In the genomic region with DNA sequence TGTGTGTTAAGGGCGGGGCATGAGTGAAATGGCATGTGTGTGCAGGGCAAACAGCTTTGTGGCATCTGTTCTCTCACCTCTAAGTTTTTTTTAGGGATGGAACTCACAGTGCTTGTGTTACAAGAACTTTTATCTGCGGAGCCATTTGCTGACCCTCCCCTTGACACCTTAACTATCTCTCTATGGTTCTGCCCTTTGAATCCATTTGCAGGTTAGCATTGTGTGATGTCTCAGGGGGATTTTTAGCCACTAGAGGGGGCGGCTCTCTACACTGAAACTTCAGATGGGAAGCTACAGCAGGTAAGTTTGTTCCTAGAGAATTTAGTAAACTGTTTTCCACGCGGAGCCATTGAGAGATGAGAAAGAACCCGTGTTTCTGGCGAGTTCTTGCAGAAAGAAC, we compare ENCODE assay signal across 11 mouse cellular contexts. TPM values are rescaled to one million over a fixed set of nuclear protein-coding genes. Genes with fewer than 3 reads are reported as not detected.
DNase-seq lines count a peak whose midpoint lies in the region; ATAC-seq lines count a peak whose summit lies in the region.
"Had no signal": no experiment of that assay in that cellular context is flagged by ENCODE, and none has a peak within 500 bp of the region (broad histone marks: within the 10 kb centered on the region; RNA-seq: fewer than 3 reads in every experiment).

No protein-coding gene starts in this region.

- 37% methylated on average over 7 of the region's 7 CpGs for WGBS in hindbrain, embryonic 12.5 days

- H3K9me3 ChIP-seq in hindbrain, embryonic 12.5 days (replicated peaks): no peaks in the 10 kb centered on the region
- H3K9me3 ChIP-seq: embryonic facial prominence, embryonic 13.5 days; midbrain, embryonic 12.5 days had no signal

- peaks cover 16% of the 10 kb centered on the region for H3K27me3 ChIP-seq in hindbrain, embryonic 12.5 days

- H3K36me3 ChIP-seq in hindbrain, embryonic 12.5 days: no peaks in the 10 kb centered on the region
- H3K36me3 ChIP-seq: embryonic facial prominence, embryonic 13.5 days; midbrain, embryonic 12.5 days had no signal

- no peak overlapping the region for H3K4me2 ChIP-seq in hindbrain, embryonic 12.5 days (replicated peaks)
- H3K4me2 ChIP-seq: embryonic facial prominence, embryonic 13.5 days; midbrain, embryonic 12.5 days had no signal

- H3K27ac ChIP-seq in hindbrain, embryonic 12.5 days: no peak overlapping the region
- H3K27ac ChIP-seq: embryonic facial prominence, embryonic 13.5 days; midbrain, embryonic 12.5 days had no signal

- no peak overlapping the region for H3K4me3 ChIP-seq in hindbrain, embryonic 12.5 days
- H3K4me3 ChIP-seq: embryonic facial prominence, embryonic 13.5 days; midbrain, embryonic 12.5 days had no signal

- no peak for ATAC-seq in cerebellum, adult (ENCODE audit: insufficient number of reproducible peaks, low FRiP score, low TSS enrichment)
- ATAC-seq in hindbrain, embryonic 12.5 days (ENCODE audit: low FRiP score): no peak

- intact Hi-C loops in left cerebral cortex, postnatal 36 days (cut with DNase I): loop anchor here (5.0 kb wide), 1 partner anchor 206 kb away; no protein-coding TSS in a partner anchor

- no peak overlapping the region for H3K9ac ChIP-seq in hindbrain, embryonic 12.5 days
- H3K9ac ChIP-seq: embryonic facial prominence, embryonic 13.5 days; midbrain, embryonic 12.5 days had no signal

- DNase-seq in cerebellum, adult 8-10 months: peak; percentile 2
- peak; percentile 12 for DNase-seq in left cerebral cortex, adult 11 months (ENCODE audit: low spot score)
- DNase-seq in left cerebral cortex, postnatal 36 days (ENCODE audit: low spot score in 2 of 2): no peak
- DNase-seq in kidney, postnatal 10 days: peak; percentile 58
- DNase-seq in right cerebral cortex, postnatal 14 days: peak; percentile 37
- DNase-seq in adipocyte (ENCODE audit: low spot score): no peak

- H3K4me1 ChIP-seq in hindbrain, embryonic 12.5 days: peaks cover 6% of the 10 kb centered on the region
- H3K4me1 ChIP-seq: embryonic facial prominence, embryonic 13.5 days had no signal

RNA-seq across cellular contexts. Expression of a gene that starts 32.1 kb away (rescaled TPM):
- total RNA-seq in left cerebral cortex, postnatal 36 days (2021): not detected
- 0.48 and 0.75 TPM in 2 replicates for polyA plus RNA-seq in hindbrain, embryonic 12.5 days (2016; fragmentation: Nextera tagmentation; extraction: Ambion mirVana)
- total RNA-seq: layer of hippocampus, adult 18-20 months had no signal
- polyA plus RNA-seq: embryonic facial prominence, embryonic 13.5 days; midbrain, embryonic 12.5 days had no signal

Comparison
In these comparisons a context has a peak if more than half of its experiments do, and no peak if none do; other contexts are left out.
1. DNase-seq: peak in cerebellum, adult 8-10 months (single experiment), left cerebral cortex, adult 11 months (single experiment), kidney, postnatal 10 days (single experiment) and right cerebral cortex, postnatal 14 days (single experiment); none in left cerebral cortex, postnatal 36 days (0 of 2) and adipocyte (single experiment).